Mouse (Mus musculus) erythroblast, embryonic 14.5 days (primary cell): ENCODE data around the gene Tmem245.

ENCODE experiments used
- GATA1 ChIP-seq: IDR thresholded peaks from 2 replicates; pipeline ENCODE4 v1.6.1; 2012; ENCODE audit warnings: low read length, inconsistent platforms, mixed read lengths
- TAL1 ChIP-seq: IDR thresholded peaks from 3 replicates; pipeline ENCODE4 v1.6.1; 2012; ENCODE audit warnings: low read length, inconsistent platforms, mixed read lengths

- no peak for TF ChIP-seq TAL1
- TF ChIP-seq GATA1 = no peak
These were observed 99.2 kb downstream of the Tmem245 start for GRCm38 (mm10) chr4:56848044-56848443.
